Mouse (Mus musculus) retina, embryonic 14.5 days (tissue): ENCODE data around the gene Gemin6.
"Not testable (repeated sequence)": the region's sequence is repeated elsewhere in the genome, so short reads cannot be mapped to it uniquely, and the experiment has no call there.

Experiments used
- DNase-seq: peaks from one replicate; pipeline ENCODE4 v3.0.0-alpha.2; 2015; ENCODE audit warnings: low spot score

The Gemin6 gene

DNA sequence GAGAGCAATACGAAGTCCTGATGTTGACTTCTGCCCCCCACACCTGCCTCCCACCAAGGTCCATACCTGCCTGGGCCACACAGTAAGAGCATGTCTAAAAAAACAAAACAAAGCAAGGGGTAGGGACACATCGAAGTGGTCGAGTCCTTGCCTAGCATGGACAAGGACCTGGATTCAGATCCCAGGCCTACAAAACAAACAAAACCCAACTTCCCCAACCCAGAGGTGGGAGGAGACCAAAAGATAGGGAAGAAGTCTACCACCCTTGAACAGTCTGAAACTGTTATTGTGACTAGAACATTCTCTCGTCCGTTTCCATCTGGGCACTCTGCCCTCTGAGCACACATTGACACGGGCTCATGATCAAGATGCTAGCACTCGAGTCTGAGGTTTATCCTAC is 10.1 kb downstream of the Gemin6 start:
- no peak for DNase-seq

DNA sequence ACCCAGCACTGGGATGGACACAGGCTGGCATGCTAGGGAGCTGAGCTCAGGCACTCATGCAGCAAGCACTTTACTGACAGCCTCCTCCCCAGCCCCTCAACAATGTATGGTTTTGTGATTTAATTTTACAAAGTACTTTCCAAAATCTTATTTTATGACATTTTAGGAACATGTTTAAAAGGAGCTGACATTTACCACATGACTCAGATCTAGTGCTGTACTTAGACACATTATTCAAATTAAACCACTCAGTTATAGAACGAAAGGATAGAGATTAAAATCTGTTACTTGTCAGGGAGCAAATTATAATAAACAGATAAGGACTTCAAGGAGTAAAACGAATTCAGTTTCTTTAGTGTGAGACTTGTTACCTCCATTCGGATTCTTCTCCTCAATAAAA is 11.2 kb downstream of the Gemin6 start:
- DNase-seq: no peak

DNA sequence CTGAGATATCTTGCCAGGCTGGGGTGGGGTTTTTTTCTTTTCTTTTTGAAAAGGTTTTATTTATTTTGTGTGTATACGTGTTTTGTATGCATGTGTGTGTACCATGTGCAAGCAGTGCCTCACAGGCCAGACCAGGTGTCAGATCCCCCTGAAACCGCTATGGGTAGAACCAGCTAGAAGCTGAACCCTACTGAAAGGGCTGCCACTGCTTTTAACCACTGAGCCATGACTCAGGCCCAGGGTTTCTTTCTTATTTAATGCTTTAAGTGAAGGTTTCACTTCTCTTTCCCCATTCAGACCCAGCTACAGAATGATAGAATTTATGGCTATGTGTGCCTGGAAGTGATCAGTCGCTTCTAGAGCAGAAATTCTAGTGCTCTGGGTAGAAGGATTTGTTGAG is 12.6 kb downstream of the Gemin6 start:
- no peak for DNase-seq

DNA sequence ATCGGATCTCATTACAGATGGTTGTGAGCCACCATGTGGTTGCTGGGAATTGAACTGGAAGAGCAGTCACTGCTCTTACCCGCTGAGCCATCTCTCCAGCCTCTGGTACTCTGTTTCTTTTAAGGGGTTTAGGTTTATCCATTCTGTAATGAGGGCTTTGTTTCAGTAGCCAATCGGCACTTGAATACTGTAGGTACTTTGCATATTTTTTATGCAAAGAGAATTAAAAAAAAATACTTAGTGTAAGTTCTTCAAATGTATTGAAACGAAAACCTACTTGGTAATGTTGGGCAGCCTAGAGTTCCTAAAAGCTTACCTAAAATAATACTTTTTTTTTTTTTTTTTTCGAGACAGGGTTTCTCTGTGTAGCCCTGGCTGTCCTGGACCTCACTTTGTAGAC is 13.2 kb downstream of the Gemin6 start:
- DNase-seq: no peak

DNA sequence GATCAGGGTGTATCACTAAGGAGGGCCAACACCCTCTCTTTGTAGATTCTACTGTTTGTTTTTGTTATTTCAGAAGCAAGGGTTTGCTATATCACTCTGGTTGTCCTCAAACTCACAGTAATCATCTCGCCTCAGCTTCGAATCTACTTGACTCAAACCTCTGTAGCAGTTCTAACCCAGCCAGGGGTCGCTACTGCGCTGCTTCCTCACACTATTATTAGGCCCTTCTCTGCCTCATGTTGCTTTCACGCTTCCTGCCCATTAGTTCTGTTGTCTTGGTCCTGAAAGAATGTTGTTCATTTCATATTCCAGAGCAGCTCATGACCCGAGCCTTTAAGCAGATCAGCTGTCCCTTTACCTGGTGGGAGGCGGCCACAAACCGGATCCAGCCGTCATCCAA is 17.4 kb downstream of the Gemin6 start:
- no peak for DNase-seq

DNA sequence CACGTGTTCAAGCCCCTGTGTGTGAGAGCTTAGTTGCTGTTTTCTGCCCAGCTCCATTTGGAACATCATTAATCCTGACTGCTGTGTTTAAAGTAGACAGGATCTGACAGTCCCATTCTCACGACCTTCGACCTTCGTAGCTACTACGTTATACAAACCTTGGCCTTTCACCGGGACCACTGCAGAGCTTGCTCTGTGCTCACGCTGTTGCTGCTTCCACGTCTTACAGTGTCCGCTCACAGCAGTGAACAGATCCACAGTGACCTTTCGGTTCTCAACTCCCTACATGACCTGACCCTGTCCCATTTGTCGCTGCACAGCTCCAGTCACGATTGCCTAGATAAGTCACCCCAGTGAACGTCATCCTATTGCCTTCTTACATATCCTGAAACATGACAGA is 18.9 kb downstream of the Gemin6 start:
- DNase-seq: no peak

DNA sequence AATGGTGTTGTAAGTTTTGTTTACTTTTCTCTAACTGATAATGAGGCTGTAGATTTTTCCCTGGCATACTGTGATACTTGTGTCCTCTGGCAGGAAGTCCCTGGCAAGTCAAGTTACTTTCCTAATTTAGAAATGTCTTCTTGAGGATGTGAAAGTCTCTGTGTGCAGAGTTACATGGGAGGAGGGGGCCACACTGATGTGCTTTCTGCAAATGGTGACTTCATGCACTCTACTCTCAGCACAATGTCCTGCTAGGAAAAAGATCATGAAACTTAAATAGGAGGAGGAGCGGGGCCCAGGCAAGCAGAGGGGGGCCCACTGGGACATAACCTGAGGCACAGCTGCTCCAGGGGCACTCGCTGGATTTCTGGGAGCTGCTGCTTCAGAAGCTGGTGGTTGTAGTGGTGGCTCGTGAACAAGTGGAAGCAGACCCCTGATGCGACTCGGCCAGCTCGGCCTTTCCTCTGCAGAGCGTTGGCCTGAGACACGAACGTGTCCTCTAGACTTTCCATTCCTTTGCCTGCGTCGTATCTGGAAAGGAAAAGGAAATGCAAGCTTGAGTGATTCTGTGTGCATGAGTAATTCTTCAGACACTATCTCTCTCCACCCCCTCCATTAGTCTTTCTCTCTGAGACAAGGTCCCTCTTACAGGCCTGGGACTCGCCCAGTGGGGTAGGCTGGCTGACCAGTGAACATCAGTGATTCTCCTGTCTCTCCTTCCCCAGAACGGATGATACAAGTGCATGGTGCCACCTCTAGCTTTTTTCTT is 28.7 kb downstream of the Gemin6 start:
- no peak for DNase-seq

DNA sequence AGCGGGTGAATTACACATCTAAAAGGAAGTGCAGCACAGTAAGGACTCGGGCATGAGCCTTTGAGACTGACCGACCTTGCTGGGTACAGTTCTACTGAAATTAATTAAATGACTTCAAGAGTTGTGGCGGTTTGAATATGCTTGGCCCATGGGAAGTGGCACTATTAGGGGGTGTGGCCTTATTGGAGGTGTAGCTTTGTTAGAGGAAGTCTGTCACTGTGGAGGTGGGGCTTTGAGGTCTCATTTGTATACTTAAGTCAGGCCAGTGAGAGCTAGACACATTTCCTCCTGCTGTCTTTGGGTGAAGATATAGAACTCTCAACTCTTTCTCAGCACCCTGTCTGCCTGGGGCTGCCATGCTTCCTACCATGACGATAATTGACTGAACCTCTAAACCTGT is 30.2 kb downstream of the Gemin6 start:
- DNase-seq: no peak

DNA sequence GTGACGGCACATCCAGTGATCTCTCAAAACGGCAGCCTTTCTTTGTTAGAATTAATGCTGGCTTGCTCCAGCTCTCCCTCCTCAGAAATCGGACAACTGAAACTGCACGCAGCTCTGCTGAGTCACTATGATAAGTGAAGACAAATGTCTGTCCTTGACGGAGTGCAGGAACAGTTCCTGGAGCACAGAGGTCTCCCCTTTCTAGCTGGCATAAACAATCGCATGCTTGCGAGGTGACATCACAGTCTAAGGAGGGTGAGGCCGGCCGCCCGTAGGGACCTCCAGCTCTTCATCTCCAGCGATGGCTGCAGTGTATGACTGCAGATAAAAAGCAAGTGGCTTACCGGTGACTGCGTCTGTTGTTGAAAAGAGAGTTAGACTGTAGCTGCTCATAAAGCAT is 31.0 kb downstream of the Gemin6 start:
- no peak for DNase-seq

DNA sequence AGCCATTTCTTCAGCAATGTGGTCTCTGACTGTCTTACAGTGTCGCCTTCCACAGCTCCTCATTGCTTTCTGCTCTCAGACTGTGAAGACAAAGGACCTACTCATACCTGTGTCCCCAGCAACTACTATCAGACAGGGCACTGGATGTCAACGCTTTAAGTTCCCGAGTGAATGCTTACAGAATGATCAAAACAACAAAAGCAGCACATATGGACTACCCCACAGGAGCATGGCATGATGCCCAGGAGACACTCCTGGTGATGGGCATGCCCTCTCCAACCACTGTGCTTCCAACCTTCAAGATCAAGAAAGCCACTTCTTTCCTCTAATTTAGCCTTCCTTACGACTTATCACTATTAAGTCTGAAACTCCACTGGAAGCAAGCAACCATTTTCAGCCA is 42.8 kb downstream of the Gemin6 start:
- no peak for DNase-seq

DNA sequence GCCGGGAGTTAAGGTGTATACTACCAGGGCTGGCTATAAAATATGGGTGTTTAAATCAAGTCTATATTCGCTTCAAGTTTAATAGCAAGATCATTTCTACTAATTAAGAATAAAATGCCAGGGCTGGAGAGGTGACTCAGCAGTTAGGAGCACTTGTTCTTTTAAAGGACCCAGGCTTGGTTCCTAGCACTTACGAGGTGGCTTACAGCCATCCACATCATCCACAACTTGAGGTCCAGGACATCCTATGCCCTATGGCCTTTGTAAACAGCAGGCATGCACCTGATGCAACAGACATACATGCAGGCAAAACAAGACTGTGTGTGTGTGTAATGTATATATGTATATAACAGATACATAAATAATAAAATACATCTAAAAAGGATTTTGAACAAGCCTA is 43.9 kb downstream of the Gemin6 start:
- DNase-seq: no peak

DNA sequence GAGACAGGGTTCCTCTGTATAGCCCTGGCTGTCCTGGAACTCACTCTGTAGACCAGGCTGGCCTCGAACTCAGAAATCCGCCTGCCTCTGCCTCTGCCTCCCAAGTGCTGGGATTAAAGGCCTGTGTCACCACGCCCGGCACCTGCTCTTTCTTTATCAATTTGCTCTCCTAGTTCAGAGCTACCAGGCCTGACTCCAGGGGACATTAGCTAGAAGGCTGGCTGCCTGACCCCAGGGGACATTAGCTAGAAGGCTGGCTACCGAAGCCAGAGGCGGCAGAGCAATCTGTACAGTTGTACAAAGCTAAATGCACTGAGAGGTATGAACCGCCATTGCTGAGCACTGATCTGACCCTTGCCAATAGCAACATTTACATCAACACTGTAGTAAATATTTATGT is 46.4 kb downstream of the Gemin6 start:
- DNase-seq: not testable (repeated sequence)
